Mouse (Mus musculus) left cerebral cortex, adult 2 months (tissue): ENCODE measurements around the gene Jmjd1c. TPM values are rescaled to one million over a fixed set of nuclear protein-coding genes. Genes with fewer than 3 reads are reported as not detected.

ENCODE experiments used
- DNase-seq, 2 experiments: peaks; one replicate each; pipeline ENCODE4 v3.0.0; 2021 to 2022; ENCODE audit warnings: low spot score in 2 of 2, mixed read lengths in 1 of 2; ENCODE audit errors: extremely low spot score in 1 of 2
- H3K27ac ChIP-seq: fragments of 200-600 bp; 2 replicates; pipeline ENCODE4 v1.8.1; 2022
- H3K4me3 ChIP-seq: fragments of 200-600 bp; 2 replicates; pipeline ENCODE4 v1.8.1; 2022
- CTCF ChIP-seq: fragments of 200-600 bp; IDR thresholded peaks from 2 replicates; pipeline ENCODE4 v1.8.1; 2022; ENCODE audit warnings: antibody characterized with exemption, mild to moderate bottlenecking, moderate library complexity
- intact Hi-C: fragments of 180-260 bp; cut with DNase I; formaldehyde crosslinking; loops from one replicate; pipeline ENCODE4 v1.15.1; 2025
- total RNA-seq, 2 experiments: library from RNA; stranded (reverse); gene quantifications; 2 replicates each; pipeline ENCODE4 v1.2.3; 2021

Gene Jmjd1c
- total RNA-seq, 2 experiments from 2014 or later, result 86.3 to 102 TPM

DNA sequence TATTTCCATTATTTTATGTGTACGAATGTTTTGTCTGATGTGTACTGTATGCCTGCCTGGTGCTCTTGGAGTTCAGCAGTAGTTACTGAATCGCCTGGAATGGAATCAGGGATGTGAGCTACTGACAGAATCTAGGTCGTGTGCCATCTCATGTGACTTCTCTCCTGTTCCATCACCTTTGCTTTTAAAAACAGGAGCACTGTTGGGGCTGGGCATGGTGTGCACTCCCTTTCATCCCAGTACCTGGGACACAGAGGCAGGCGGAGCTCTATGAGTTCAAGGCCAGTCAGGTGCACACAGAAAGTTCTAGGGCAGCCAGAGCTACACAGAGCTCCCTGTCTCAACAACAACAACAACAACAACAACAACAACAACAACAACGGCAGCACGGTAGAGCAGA lies 38.2 kb upstream of the Jmjd1c start:
- peak overlapping the region; percentile 87 for H3K27ac ChIP-seq
- TF ChIP-seq CTCF, result no peak
- H3K4me3 ChIP-seq, result no peak overlapping the region
- intact Hi-C loops, result loop anchor here (5.0 kb wide), 1 partner anchor 40 kb away; the partner anchor contains the start of genes Jmjd1c and Reep3
- DNase-seq, result no peak

DNA sequence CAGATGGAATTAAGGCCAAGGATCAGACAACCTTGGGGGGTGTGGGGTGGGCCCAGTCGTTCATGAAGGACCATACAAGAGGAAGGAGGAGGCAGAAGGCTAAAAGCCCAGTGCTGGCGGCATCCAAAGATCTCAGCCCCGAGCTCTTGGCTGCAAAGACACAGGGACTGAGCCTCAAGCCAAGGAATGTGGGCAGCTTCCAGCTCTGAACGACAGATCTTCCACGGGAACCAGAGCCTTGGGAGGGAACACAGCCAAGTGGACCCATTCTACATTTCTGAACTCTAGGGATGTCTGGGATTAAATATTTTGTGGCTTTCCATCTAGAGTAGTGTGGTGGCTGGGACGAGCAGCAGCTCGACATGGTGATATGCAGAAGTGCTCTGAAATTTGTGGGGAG lies 37.6 kb upstream of the Jmjd1c start:
- no peak for TF ChIP-seq CTCF
- Histone ChIP-seq H3K27ac (peak overlapping the region; percentile 87; the same call in 1 of the 2 replicates), H3K4me3 (no peak overlapping the region)
- intact Hi-C loops, result loop anchor here (5.0 kb wide), 1 partner anchor 39 kb away; the partner anchor contains the start of genes Jmjd1c and Reep3
- DNase-seq, result no peak

DNA sequence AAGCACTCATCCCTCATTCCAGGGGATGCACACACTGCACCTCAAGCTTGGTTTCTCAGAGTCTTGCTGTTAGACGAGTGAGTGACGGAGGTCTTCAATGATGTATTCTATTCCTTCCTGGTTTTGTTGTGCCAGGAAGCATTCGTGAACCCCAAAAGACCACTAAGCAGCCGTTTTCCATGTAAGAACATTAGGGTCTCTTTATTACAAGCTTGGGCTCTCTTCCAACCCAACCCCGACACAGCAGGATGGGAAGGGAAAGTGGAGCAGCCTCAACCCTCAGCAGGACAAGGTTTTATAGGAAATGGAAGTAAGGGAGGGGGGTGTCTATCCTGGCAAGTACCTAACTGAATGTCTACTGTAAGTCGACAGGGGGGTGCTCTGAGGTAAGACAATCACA lies 37.2 kb upstream of the Jmjd1c start:
- peak overlapping the region; percentile 87; the same call in 1 of the 2 replicates for H3K27ac ChIP-seq
- intact Hi-C loops, result loop anchor here (5.0 kb wide), 1 partner anchor 39 kb away; the partner anchor contains the start of genes Jmjd1c and Reep3
- H3K4me3 ChIP-seq, result no peak overlapping the region
- no peak for TF ChIP-seq CTCF
- DNase-seq, result no peak

DNA sequence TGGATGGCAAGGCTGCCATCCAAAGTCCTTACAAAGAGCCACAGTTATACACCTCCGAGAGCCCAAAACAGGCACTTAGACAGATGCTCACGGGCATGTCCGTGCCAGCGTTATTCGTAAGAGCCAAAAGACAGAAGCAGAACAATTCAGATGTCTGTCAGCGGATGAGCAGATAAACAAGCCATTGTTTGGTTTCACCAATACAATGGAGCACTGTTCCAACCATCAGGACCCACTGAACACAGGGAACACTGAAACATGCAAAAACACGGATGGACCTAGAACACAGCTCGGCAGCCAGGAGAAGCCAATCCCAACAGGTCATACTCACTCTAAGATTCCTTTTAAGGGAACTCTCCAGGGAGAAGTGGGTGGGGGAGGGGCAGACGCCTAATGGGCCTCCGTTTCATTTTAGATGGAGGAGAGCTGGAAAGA lies 34.5 kb upstream of the Jmjd1c start:
- intact Hi-C loops, result no loop called here
- peak overlapping the region; percentile 69 for H3K27ac ChIP-seq
- DNase-seq, result no peak

DNA sequence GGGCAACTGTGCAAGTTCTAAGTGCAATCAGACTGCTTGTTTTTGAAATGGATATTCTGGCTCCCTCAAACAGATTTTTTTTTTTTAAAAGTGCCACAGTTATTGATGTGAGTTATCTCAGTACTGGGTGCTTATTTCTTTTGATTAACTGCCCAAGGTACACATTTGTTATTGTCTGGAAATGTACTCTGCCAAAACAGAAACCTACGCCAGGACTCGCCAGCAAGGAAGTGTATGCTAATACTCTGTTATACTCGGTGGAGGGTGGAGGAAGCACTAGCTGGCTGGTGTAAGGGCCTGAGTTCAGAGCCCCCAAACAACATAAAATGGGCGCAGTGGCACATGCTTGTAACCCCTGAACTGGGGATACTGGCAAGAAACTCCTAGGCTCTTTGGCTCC lies 34.1 kb upstream of the Jmjd1c start:
- H3K4me3 ChIP-seq, result peak overlapping the region; percentile 15; the same call in 1 of the 2 replicates
- TF ChIP-seq CTCF, result no peak; the same call in 1 of the 2 replicates
- H3K27ac ChIP-seq, result peak overlapping the region; percentile 69
- intact Hi-C loops, result no loop called here
- DNase-seq, result no peak

More for the DNA sequence above, 34.5 kb upstream of the Jmjd1c start:
- peak overlapping the region; percentile 15; the same call in 1 of the 2 replicates for H3K4me3 ChIP-seq
- TF ChIP-seq CTCF, result no peak

DNA sequence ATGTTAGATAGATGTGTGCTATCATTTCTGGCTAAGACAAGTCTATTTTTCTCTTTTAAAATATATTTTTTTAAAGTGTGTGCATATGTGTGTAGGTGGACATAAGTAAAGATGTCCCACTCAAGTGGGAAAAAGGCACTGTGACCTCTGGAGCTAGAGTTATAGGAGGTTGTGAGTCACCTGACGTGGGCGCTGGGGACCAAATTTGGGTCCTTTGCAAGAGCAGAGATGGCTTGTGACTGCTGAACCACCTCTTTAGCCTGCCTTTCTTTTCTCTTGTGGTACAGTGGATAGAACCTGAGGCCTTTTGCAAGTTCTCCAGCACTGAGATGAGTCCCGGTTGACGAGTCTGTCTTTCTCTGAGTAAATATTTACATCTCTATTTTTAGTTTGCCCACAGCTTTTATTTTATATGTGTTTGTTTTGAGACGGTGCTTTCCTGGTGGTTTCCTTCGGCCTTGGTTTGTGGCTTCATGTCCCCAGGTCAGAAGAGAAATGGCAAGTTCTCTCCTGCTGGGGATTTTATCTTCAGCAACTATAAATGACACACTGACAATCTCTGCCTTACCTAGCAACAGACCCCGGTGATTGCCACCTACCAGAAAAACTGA lies 30.5 kb upstream of the Jmjd1c start:
- TF ChIP-seq CTCF, result no peak
- intact Hi-C loops, result no loop called here
- Histone ChIP-seq H3K27ac (no peak overlapping the region), H3K4me3 (no peak overlapping the region)
- DNase-seq, result no peak

DNA sequence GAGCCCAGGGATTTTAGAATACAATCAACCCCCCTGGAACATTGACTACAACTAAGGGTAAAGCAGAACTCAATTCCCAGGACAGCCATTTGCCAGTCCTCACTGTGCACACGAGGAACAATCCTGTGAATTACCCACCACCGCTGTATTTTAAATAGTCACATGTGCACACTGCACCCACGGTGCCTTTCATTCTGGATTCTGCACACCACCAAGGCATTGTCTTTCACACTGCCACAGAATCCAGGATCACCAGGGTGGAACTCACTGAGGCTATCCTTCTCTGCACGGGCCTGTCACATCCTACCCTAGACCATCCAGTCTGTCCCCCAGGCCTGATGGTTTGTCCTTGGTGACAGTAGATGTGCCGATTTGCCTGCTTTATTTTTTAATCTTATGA lies 30.0 kb upstream of the Jmjd1c start:
- no peak for TF ChIP-seq CTCF
- no peak for DNase-seq
- intact Hi-C loops, result no loop called here
- H3K27ac ChIP-seq, result no peak overlapping the region
- no peak overlapping the region for H3K4me3 ChIP-seq

DNA sequence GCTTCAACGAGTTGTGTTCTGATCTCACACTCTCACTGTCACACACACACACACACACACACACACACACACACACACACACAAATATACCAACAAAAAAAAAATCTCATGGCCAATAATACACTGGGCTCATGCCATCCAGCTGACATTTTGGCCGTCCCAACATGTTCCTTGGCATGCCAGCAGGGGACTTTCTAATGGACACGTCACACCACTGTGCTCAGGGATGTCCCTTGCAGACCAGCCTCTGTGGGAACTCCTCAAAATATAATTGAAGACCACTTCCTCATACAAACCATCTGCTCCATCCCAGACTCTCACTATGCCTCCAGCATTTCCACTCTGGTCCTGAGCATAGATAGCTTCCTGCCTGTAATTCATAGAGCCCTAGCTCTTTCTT lies 29.5 kb upstream of the Jmjd1c start:
- intact Hi-C loops, result no loop called here
- no peak; the same call in 1 of the 2 replicates for TF ChIP-seq CTCF
- DNase-seq, result no peak
- Histone ChIP-seq H3K27ac (no peak overlapping the region), H3K4me3 (no peak overlapping the region)

DNA sequence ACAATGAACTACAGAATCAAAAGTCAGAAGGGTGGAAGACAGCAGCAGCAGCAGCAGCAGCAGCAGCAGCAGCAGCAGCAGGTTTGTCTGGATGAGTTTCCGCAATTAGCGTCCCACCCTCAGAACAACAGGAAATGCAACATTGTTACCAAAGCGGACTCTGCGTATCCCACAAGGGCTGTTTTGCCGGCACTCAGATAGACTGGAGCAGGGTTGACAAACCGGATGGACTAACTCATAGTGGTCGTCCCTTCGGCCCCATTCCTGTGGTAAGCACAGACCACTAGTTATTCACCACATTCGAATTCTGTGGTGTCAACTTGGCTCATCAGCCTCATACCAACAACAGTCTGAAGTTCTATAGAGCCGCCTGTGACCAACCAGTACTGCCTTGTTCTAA lies 26.9 kb upstream of the Jmjd1c start:
- Histone ChIP-seq H3K4me3 (no peak overlapping the region), H3K27ac (no peak overlapping the region)
- intact Hi-C loops, result no loop called here
- no peak for DNase-seq
- no peak for TF ChIP-seq CTCF

DNA sequence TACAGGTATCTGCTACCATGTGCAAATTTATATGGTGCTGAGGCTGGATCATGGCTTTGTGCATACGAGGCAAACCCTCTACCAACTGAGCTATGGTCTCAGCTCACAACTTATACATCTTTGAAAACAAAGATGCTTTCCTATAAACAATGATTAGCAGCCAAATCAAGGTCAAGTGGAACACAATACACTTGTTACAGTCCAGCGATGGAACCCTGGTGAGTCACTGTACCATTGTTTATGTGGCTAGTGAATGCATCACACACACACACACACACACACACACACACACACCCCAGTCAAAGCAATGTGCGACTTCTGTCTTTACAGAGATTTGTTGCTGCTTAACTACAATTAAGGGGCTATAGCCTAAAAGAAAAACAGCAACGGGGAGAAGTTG lies 24.5 kb upstream of the Jmjd1c start:
- no peak for DNase-seq
- no peak for TF ChIP-seq CTCF
- intact Hi-C loops, result no loop called here
- H3K4me3 ChIP-seq, result no peak overlapping the region
- no peak overlapping the region; the same call in 1 of the 2 replicates for H3K27ac ChIP-seq

DNA sequence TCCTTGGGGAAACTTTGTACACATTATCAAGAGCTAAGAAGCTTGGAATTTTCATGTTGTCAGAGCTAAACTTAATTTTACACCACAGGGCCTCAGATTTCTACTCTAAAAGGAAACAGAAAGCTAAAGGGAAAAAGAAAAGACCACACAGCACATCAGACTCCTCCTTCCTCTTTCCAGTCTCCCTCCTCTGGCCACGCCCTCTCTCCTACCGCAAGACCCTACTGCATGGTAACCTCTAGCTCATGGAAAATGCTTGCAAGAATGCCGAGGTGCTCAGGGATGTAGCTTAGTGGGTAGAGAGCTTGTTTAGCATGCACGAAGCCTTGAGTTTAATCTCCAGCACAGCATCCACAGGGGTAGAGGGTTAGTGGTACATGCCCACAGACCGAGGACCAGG lies 24.0 kb upstream of the Jmjd1c start:
- no peak for TF ChIP-seq CTCF
- Histone ChIP-seq H3K27ac (no peak overlapping the region; the same call in 1 of the 2 replicates), H3K4me3 (no peak overlapping the region)
- intact Hi-C loops, result no loop called here
- no peak for DNase-seq

DNA sequence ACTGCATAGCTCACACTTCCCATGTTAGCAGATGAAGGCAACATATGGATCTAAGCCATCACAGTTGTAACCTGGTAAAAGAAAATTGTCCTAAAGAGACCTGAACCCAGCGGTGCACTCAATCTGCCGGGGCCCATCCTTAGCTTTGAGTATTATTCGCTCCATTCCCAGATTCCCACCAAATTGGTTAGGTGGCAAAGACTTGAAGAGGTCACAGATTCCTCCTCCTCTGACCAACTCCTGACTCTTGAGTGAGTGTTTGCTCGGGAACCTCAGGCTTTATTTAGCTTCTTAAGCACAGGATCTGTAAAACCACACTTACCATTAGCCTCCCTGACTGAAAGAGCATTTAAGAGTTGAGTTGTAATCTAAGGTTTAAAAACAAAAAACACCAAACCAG lies 23.3 kb upstream of the Jmjd1c start:
- intact Hi-C loops, result no loop called here
- TF ChIP-seq CTCF, result no peak
- Histone ChIP-seq H3K27ac (peak overlapping the region; percentile 47; the same call in 1 of the 2 replicates), H3K4me3 (no peak overlapping the region)
- DNase-seq, result no peak

DNA sequence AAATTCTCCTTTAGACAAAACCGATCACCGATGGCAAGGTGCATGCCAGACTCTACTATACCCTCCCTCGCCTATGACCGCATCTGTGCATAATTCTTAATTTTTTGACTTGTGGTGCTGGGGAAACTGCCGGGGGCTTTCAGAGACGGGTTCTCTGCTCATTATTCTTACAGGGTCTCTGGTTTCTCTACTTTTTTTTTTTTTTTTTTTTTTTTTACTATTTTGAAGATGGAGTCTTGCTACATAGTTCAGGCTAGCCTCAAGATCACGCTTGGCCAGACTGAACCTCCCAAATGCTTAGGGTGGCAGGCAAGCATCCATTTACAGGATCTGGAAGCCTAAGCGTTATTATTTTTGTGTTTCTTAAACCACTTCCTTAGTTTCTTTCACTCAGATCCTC lies 22.3 kb upstream of the Jmjd1c start:
- intact Hi-C loops, result no loop called here
- H3K4me3 ChIP-seq, result no peak overlapping the region
- no peak overlapping the region for H3K27ac ChIP-seq
- no peak for TF ChIP-seq CTCF
- no peak for DNase-seq
